Mouse (Mus musculus): ENCODE data around the gene Gk5. TPM values are rescaled to one million over a fixed set of nuclear protein-coding genes. Genes with fewer than 3 reads are reported as not detected.

Gk5 gene
- polyA plus RNA-seq, 1 experiment, result 6.7 TPM

DNA sequence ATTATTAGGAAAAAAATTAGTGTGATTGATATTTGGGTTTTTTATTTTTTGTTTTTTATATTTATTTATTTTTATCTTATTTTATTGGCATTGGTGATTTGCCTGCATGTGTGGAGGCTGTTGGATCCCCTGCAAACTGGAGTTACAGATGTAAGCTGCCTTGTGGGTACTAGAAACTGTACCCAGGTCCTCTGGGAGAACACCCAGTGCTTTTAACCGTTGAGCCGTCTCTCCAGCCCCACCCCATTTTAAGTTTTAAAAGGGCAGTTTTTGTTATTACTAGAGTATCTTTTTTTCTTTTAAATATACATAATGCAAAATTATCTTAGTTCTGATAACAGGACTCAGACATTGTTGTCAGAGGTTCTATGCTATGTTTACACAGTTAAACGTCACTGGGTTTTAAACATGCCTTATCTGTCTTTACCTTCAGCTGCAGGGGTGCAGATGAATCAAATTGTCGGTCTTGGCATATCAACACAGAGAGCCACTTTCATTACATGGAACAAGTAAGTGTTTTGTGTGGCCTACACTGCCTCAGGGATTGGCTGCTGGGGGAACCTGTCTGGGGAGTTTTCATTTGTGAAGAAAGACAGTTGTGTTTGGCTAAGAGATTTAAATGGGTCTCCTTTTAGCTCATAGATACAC is 13.9 kb downstream of the Gk5 start:
- Histone ChIP-seq H3K4me1 (ENCODE audit: control insufficient read depth, insufficient read depth, low read length) (no peaks in the 10 kb centered on the region), H3K36me3 (ENCODE audit: control insufficient read depth, insufficient read depth, low read length) (no peaks in the 10 kb centered on the region), H3K27me3 (replicated peaks; ENCODE audit: control insufficient read depth, insufficient read depth, low read length) (no peaks in the 10 kb centered on the region), H3K4me3 (ENCODE audit: insufficient read depth, low read depth, low read length) (no peak overlapping the region), H3K27ac (ENCODE audit: insufficient read depth, low read depth, low read length) (no peak overlapping the region)
- no peak for DNase-seq
- WGBS, result 75% methylated on average over 4 of the region's 4 CpGs
- TF ChIP-seq POLR2A (IDR thresholded peaks at IDR 0.05; ENCODE audit: low read depth, low read length) (no peak), CTCF (conservative IDR thresholded peaks at IDR 0.05; ENCODE audit: insufficient read depth, insufficient read length, low read depth, low read length) (no peak)

DNA sequence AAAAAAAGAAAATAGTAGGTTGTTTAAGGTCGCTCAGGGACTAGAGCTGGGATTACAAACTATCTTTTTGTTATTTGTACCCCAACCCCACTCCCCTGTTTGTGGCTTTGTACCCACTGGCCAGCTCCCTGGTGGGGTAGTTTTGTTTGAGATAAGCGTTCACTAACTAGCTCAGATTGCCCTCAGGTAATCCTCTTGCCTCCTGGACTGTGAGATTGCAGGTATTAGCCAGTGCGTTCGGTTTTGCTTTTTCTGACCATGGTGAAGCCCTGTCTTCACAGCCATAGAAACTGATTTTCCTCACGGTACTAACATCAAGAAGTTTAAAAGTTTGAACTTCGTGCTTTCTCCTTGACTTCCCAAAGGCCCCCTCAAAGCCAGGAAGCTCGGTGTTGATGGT is 15.3 kb downstream of the Gk5 start:
- no peak for DNase-seq
- H3K27me3 ChIP-seq (replicated peaks; ENCODE audit: control insufficient read depth, insufficient read depth, low read length), result no peaks in the 10 kb centered on the region
- no peak for TF ChIP-seq CTCF (conservative IDR thresholded peaks at IDR 0.05; ENCODE audit: insufficient read depth, insufficient read length, low read depth, low read length)
- no peaks in the 10 kb centered on the region for H3K4me1 ChIP-seq (ENCODE audit: control insufficient read depth, insufficient read depth, low read length)
- no peak overlapping the region for H3K4me3 ChIP-seq (ENCODE audit: insufficient read depth, low read depth, low read length)
- H3K36me3 ChIP-seq (ENCODE audit: control insufficient read depth, insufficient read depth, low read length), result no peaks in the 10 kb centered on the region
- H3K27ac ChIP-seq (ENCODE audit: insufficient read depth, low read depth, low read length), result no peak overlapping the region
- 79% methylated on average over 7 of the region's 7 CpGs for WGBS

DNA sequence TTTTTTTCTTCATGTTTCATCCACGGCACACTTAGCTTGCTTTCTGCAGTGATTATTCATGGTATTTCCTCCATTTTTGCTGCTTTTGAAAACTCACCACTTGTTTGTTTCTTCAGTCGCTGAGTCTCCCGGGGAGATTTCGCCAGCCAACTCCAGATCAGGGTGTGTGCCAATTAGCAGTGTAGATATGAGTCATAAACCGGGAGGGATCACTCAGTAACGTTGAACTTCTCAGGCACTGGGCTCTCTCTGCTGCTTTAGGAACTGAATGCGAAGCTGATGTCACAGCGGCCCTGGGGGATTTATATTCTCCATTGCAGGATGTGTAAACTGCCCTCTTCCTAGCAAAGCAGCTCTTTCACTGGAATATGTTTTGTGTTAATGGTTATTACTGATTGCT is 15.8 kb downstream of the Gk5 start:
- Histone ChIP-seq H3K27me3 (replicated peaks; ENCODE audit: control insufficient read depth, insufficient read depth, low read length) (no peaks in the 10 kb centered on the region), H3K4me3 (ENCODE audit: insufficient read depth, low read depth, low read length) (no peak overlapping the region), H3K36me3 (ENCODE audit: control insufficient read depth, insufficient read depth, low read length) (no peaks in the 10 kb centered on the region; the same call in 1 of the 2 replicates), H3K4me1 (ENCODE audit: control insufficient read depth, insufficient read depth, low read length) (no peaks in the 10 kb centered on the region), H3K27ac (ENCODE audit: insufficient read depth, low read depth, low read length) (no peak overlapping the region)
- TF ChIP-seq CTCF (conservative IDR thresholded peaks at IDR 0.05; ENCODE audit: insufficient read depth, insufficient read length, low read depth, low read length) (no peak), POLR2A (IDR thresholded peaks at IDR 0.05; ENCODE audit: low read depth, low read length) (no peak)
- DNase-seq, result peak; percentile 20
- 61% methylated on average over 8 of the region's 8 CpGs for WGBS

- WGBS, result 81% methylated on average over 7 of the region's 7 CpGs
- TF ChIP-seq POLR2A (IDR thresholded peaks at IDR 0.05; ENCODE audit: low read depth, low read length) (no peak), CTCF (conservative IDR thresholded peaks at IDR 0.05; ENCODE audit: insufficient read depth, insufficient read length, low read depth, low read length) (no peak)
- H3K36me3 ChIP-seq (ENCODE audit: control insufficient read depth, insufficient read depth, low read length), result no peaks in the 10 kb centered on the region; the same call in 1 of the 2 replicates
- H3K27me3 ChIP-seq (replicated peaks; ENCODE audit: control insufficient read depth, insufficient read depth, low read length), result no peaks in the 10 kb centered on the region
- H3K4me3 ChIP-seq (ENCODE audit: insufficient read depth, low read depth, low read length), result no peak overlapping the region
- H3K27ac ChIP-seq (ENCODE audit: insufficient read depth, low read depth, low read length), result no peak overlapping the region
- no peak for DNase-seq
- no peaks in the 10 kb centered on the region for H3K4me1 ChIP-seq (ENCODE audit: control insufficient read depth, insufficient read depth, low read length)
Measured at GRCm38 (mm10) chr9:96135461-96135860, 16.3 kb downstream of the Gk5 start.

DNA sequence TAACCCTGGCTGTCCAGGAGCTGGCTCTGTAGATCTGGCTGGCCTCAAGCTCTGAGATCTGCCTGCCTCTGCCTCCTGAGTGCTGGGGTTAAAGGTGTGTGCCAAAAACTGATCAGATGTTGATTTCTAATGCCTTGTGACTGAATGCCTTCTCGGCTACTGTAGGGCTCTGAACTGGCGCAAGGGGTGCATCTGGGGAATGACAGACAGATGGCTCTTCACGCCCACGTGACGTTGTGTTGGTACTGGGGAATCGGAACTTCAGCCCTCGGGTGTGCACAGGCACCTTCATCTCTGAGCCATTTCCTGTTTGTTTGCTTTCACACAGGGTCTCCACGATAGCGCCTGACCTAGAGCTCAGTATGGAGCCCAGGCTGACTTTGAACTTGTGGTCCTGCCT is 19.8 kb downstream of the Gk5 start:
- DNase-seq, result no peak
- Histone ChIP-seq H3K4me1 (ENCODE audit: control insufficient read depth, insufficient read depth, low read length) (no peaks in the 10 kb centered on the region), H3K27me3 (replicated peaks; ENCODE audit: control insufficient read depth, insufficient read depth, low read length) (no peaks in the 10 kb centered on the region), H3K27ac (ENCODE audit: insufficient read depth, low read depth, low read length) (no peak overlapping the region), H3K36me3 (ENCODE audit: control insufficient read depth, insufficient read depth, low read length) (no peaks in the 10 kb centered on the region; the same call in 1 of the 2 replicates), H3K4me3 (ENCODE audit: insufficient read depth, low read depth, low read length) (no peak overlapping the region)
- WGBS, result 90% methylated on average over 9 of the region's 9 CpGs
- TF ChIP-seq CTCF (conservative IDR thresholded peaks at IDR 0.05; ENCODE audit: insufficient read depth, insufficient read length, low read depth, low read length) (no peak), POLR2A (IDR thresholded peaks at IDR 0.05; ENCODE audit: low read depth, low read length) (no peak)

DNA sequence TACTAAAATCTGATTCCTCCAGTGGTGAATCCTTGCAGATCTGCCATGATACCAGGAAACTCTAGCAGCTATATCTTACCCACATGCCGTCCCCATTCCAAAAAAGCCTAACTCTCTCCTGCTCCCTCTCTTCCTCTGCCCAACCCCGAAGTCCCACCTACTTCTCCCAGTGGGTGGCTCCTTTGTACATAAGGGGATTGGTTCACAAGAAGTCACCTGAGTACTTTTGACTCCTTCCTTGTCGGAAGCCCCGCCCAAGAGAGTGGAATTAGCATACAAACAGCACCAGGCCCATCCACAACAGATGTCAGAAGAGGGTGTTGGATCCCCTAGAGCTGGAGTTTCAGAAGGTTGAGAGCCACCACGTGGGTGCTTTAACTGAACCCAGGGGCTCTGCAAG is 20.7 kb downstream of the Gk5 start:
- no peak for TF ChIP-seq POLR2A (IDR thresholded peaks at IDR 0.05; ENCODE audit: low read depth, low read length)
- TF ChIP-seq CTCF (conservative IDR thresholded peaks at IDR 0.05; ENCODE audit: insufficient read depth, insufficient read length, low read depth, low read length), result no peak
- 64% methylated on average over 5 of the region's 5 CpGs for WGBS
- H3K4me3 ChIP-seq (ENCODE audit: insufficient read depth, low read depth, low read length), result no peak overlapping the region
- no peaks in the 10 kb centered on the region for H3K27me3 ChIP-seq (replicated peaks; ENCODE audit: control insufficient read depth, insufficient read depth, low read length)
- H3K4me1 ChIP-seq (ENCODE audit: control insufficient read depth, insufficient read depth, low read length), result no peaks in the 10 kb centered on the region
- H3K27ac ChIP-seq (ENCODE audit: insufficient read depth, low read depth, low read length), result no peak overlapping the region
- H3K36me3 ChIP-seq (ENCODE audit: control insufficient read depth, insufficient read depth, low read length), result no peaks in the 10 kb centered on the region; the same call in 1 of the 2 replicates
- no peak for DNase-seq

DNA sequence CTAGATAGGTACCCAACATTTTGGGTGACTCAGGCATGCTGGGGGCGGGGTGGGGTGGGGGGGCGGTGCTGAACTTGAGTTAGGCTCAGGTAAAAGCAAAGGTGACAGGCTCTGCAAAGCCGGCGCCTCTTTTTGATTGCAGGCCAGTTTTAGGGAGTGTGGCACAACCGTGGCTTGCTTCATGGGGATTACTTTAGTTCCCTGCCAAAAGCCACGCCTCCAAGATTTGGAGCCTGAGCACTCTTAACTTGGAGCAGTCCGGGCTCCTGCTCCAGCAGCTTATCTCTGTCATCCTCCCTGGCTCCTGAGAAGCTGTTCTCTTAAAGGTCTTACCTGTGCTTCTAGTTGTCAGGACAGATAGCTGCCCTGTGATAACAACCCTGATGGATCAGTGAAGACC is 21.8 kb downstream of the Gk5 start:
- 83% methylated on average over 7 of the region's 7 CpGs for WGBS
- no peaks in the 10 kb centered on the region for H3K4me1 ChIP-seq (ENCODE audit: control insufficient read depth, insufficient read depth, low read length)
- no peak overlapping the region for H3K27ac ChIP-seq (ENCODE audit: insufficient read depth, low read depth, low read length)
- DNase-seq, result no peak
- no peaks in the 10 kb centered on the region for H3K27me3 ChIP-seq (replicated peaks; ENCODE audit: control insufficient read depth, insufficient read depth, low read length)
- peaks cover 2% of the 10 kb centered on the region; the same call in 1 of the 2 replicates for H3K36me3 ChIP-seq (ENCODE audit: control insufficient read depth, insufficient read depth, low read length)
- TF ChIP-seq CTCF (conservative IDR thresholded peaks at IDR 0.05; ENCODE audit: insufficient read depth, insufficient read length, low read depth, low read length) (no peak), POLR2A (IDR thresholded peaks at IDR 0.05; ENCODE audit: low read depth, low read length) (no peak)
- no peak overlapping the region for H3K4me3 ChIP-seq (ENCODE audit: insufficient read depth, low read depth, low read length)
